Mouse (Mus musculus) midbrain, embryonic 15.5 days (tissue): ENCODE measurements around the gene AI854703. TPM values are rescaled to one million over a fixed set of nuclear protein-coding genes. Genes with fewer than 3 reads are reported as not detected.
A peak's percentile ranks its signal among the peaks of the same experiment; 100 is the strongest.

Experiments used
- ATAC-seq: fragments of 200-750 bp; cut with Nextera tagmentation; replicated peaks from 2 replicates; pipeline ENCODE4 v1.8.0; 2017; ENCODE audit warnings: moderate TSS enrichment
- H3K27ac ChIP-seq: fragments of 300-500 bp; sonication (generic); 2 replicates; pipeline ENCODE4 v1.5.1; 2015; ENCODE audit warnings: mild to moderate bottlenecking, inconsistent platforms
- H3K27me3 ChIP-seq: fragments of 300-500 bp; sonication (generic); replicated peaks from 2 replicates; pipeline ENCODE4 v1.6.1; 2015; ENCODE audit warnings: inconsistent platforms
- H3K36me3 ChIP-seq: fragments of 300-500 bp; sonication (generic); replicated peaks from 2 replicates; pipeline ENCODE4 v1.6.1; 2015; ENCODE audit warnings: inconsistent platforms
- H3K4me1 ChIP-seq: fragments of 300-500 bp; sonication (generic); 2 replicates; pipeline ENCODE4 v1.6.1; 2015; ENCODE audit warnings: inconsistent platforms
- H3K4me2 ChIP-seq: fragments of 300-500 bp; sonication (generic); 2 replicates; pipeline ENCODE4 v1.6.1; 2015; ENCODE audit warnings: inconsistent platforms, mild to moderate bottlenecking, moderate library complexity
- H3K4me3 ChIP-seq: fragments of 300-500 bp; sonication (generic); 2 replicates; pipeline ENCODE4 v1.5.1; 2015; ENCODE audit warnings: mild to moderate bottlenecking, inconsistent platforms
- H3K9ac ChIP-seq: fragments of 300-500 bp; sonication (generic); 2 replicates; pipeline ENCODE4 v1.6.1; 2015; ENCODE audit warnings: mild to moderate bottlenecking, inconsistent platforms
- H3K9me3 ChIP-seq: fragments of 300-500 bp; sonication (generic); 2 replicates; pipeline ENCODE4 v1.6.1; 2016; ENCODE audit warnings: inconsistent platforms
- WGBS: fragments of 180-500 bp; shearing (Covaris S2); methylation state at CpG from one replicate; pipeline ENCODE4 v1.1.7; 2015; ENCODE audit warnings: mixed read lengths; 5-methylcytosine and 5-hydroxymethylcytosine counted together
- polyA plus RNA-seq: library from polyadenylated mRNA; unstranded; fragments of >200 nt; fragmentation: Nextera tagmentation; extraction: Ambion mirVana; gene quantifications from 2 replicates; pipeline ENCODE4 v1.2.1, GENCODE M21; 2015

AI854703 gene
- 20.9 and 23.8 TPM in 2 replicates for polyA plus RNA-seq

- ATAC-seq, result no peak
- Histone ChIP-seq H3K27me3 (peaks cover 17% of the 10 kb centered on the region), H3K36me3 (no peaks in the 10 kb centered on the region), H3K9ac (peak within 1 kb of the TSS; percentile 44), H3K4me3 (peak within 1 kb of the TSS; percentile 54), H3K4me2 (peak within 1 kb of the TSS; percentile 92), H3K27ac (no peak within 1 kb of the TSS), H3K9me3 (no peaks in the 10 kb centered on the region), H3K4me1 (peaks cover 26% of the 10 kb centered on the region)
- 26% methylated on average over 8 of the region's 8 CpGs for WGBS
These were observed at the start of gene AI854703 for GRCm38 (mm10) chr6:48626464-48626863. TSS of gene AI854703 (plus strand) at chr6:48626764.

DNA sequence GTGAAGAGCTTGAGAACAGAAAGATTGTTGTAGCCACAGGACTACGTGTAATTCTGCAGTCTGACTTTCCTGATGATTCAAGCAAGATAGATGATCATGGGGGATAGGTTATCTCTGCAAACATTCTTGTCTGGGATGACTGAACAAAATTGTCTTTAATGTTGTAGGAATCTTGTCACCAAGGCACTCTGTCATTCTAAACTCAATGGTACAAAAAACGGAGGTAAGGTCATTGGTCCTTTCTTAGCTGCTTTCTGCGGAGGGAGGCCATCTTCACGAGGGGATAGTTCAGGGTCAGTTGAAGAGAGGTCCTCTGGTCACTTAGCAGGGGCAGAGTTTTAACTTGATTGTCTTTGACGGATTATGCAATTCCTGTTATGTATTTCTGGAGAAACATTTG, 47.8 kb upstream of the AI854703 start:
- no peaks in the 10 kb centered on the region for H3K9me3 ChIP-seq
- no peaks in the 10 kb centered on the region for H3K4me1 ChIP-seq
- no peak overlapping the region for H3K4me2 ChIP-seq
- H3K27ac ChIP-seq, result no peak overlapping the region
- H3K27me3 ChIP-seq, result no peaks in the 10 kb centered on the region
- H3K9ac ChIP-seq, result no peak overlapping the region
- no peak overlapping the region for H3K4me3 ChIP-seq
- WGBS, result 68% methylated on average over 5 of the region's 5 CpGs
- no peak for ATAC-seq
- no peaks in the 10 kb centered on the region for H3K36me3 ChIP-seq

DNA sequence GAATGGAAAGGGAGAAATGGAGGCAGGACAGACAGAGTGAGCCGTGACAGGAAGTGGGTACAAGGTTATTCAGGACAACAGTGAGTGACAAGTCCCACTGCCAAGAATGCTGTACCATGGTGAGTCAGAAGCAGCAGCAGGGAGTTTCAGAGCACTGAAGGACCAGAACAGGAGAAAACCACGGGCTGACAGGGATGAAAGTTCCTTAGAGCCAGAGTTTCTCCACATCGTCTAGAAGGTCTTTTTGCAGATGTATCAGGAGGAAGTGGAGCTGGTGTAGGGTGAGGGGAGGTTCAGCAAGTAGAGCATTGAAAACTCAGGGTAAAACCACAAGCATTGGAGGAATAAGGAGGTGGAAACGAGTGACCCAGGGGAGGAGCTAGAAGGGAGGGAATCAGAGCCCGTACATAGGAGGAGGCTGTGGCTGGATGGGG, 47.3 kb upstream of the AI854703 start:
- no peaks in the 10 kb centered on the region for H3K9me3 ChIP-seq
- no peaks in the 10 kb centered on the region for H3K27me3 ChIP-seq
- ATAC-seq, result no peak
- no peak overlapping the region for H3K9ac ChIP-seq
- H3K4me2 ChIP-seq, result no peak overlapping the region
- H3K36me3 ChIP-seq, result no peaks in the 10 kb centered on the region
- H3K4me1 ChIP-seq, result no peaks in the 10 kb centered on the region
- H3K4me3 ChIP-seq, result no peak overlapping the region
- 48% methylated on average over 5 of the region's 5 CpGs for WGBS
- H3K27ac ChIP-seq, result no peak overlapping the region

- Histone ChIP-seq H3K4me2 (no peak overlapping the region), H3K4me1 (no peaks in the 10 kb centered on the region), H3K9ac (no peak overlapping the region), H3K36me3 (no peaks in the 10 kb centered on the region), H3K9me3 (no peaks in the 10 kb centered on the region), H3K27ac (no peak overlapping the region), H3K4me3 (no peak overlapping the region), H3K27me3 (no peaks in the 10 kb centered on the region)
- 28% methylated on average over 3 of the region's 3 CpGs for WGBS
- ATAC-seq, result no peak
These were observed 45.3 kb upstream of the AI854703 start for GRCm38 (mm10) chr6:48581257-48581656.

- 0 out of 2 replicates have a peak, but pooled peaks have one; percentile 30 for ATAC-seq
These were observed 44.5 kb upstream of the AI854703 start for GRCm38 (mm10) chr6:48582037-48582436.

DNA sequence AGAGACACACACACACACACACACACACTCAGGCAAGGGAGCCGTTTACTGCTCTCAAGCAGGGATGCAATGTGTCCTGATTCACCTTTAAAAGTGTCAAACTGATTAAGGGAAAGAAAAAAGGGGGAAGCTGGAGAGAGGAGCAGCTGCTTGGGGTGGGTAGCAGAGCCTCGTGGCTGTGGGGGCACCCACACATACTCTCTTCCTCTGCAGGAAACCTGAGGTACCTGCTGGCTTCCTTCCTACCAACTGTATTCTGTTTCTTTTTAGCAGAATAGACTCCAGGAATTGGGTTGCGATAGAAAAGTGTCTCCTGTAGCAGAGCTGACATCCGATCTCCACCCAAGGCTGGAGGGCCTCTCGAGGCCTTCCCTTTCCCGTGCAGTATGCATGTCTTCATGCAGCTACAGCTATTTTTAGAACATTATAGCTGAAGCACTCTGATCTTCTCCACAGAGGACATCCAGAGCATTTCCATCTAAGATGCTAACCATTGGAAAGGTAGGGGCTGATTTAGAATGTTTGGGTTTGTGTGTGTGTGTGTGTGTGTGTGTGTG, 37.3 kb upstream of the AI854703 start, which contains the start of gene Gm45021:
Gene Gm45021 (plus strand): TSS at position 417 of the 557 bp plus-strand sequence.
- no peak within 1 kb of the TSS for H3K4me3 ChIP-seq
- H3K9me3 ChIP-seq, result no peaks in the 10 kb centered on the region
- H3K9ac ChIP-seq, result no peak within 1 kb of the TSS
- no peak within 1 kb of the TSS for H3K27ac ChIP-seq
- 79% methylated on average over 6 of the region's 6 CpGs for WGBS
- H3K27me3 ChIP-seq, result no peaks in the 10 kb centered on the region
- ATAC-seq, result no peak
- peaks cover 6% of the 10 kb centered on the region for H3K4me1 ChIP-seq
- no peak within 1 kb of the TSS for H3K4me2 ChIP-seq
- H3K36me3 ChIP-seq, result no peaks in the 10 kb centered on the region

More at GRCm38 (mm10) chr6:48582037-48582436, 44.5 kb upstream of the AI854703 start:
- Histone ChIP-seq H3K9me3 (no peaks in the 10 kb centered on the region), H3K36me3 (no peaks in the 10 kb centered on the region), H3K27me3 (no peaks in the 10 kb centered on the region), H3K9ac (no peak overlapping the region), H3K27ac (no peak overlapping the region), H3K4me1 (no peaks in the 10 kb centered on the region), H3K4me3 (no peak overlapping the region), H3K4me2 (no peak overlapping the region)
- WGBS, result 79% methylated on average over 3 of the region's 3 CpGs

DNA sequence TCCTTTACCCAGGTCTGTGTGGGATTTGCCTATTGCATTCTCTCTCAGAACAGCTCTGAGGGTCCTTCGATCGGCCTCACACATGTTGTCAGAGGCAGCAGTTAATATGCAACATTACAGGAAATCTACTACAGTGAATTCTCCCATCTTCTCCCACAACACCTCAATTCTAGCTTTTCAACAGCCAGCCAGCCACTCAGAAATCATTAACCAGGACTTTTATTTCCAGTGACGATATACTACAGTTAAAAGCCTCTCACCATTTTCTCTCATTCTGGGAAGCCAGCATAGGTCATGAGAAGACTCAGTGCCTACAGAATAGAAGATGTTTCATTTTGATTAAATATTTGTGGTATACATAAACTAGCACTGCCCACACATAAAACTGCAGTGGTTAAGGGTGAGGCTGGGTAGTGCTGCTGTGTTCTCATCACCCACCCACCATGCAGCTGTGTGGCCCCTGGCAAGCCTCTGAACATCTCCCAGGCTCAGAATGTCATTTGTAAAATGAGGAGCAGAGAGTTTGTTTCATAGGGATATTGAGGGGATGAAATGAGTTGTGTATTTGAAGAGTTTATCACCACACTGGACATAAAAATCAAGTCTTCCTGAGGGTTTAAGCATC, 35.2 kb upstream of the AI854703 start:
- Histone ChIP-seq H3K4me2 (no peak overlapping the region), H3K27me3 (no peaks in the 10 kb centered on the region), H3K4me3 (no peak overlapping the region), H3K4me1 (peaks cover 18% of the 10 kb centered on the region), H3K27ac (no peak overlapping the region), H3K9ac (no peak overlapping the region), H3K9me3 (peaks cover 4% of the 10 kb centered on the region), H3K36me3 (peaks cover 6% of the 10 kb centered on the region)
- WGBS, result 84% methylated on average over 3 of the region's 3 CpGs
- ATAC-seq, result no peak

GRCm38 (mm10) chr6:48591871-48592270, 34.7 kb upstream of the AI854703 start:
- H3K9me3 ChIP-seq, result peaks cover 9% of the 10 kb centered on the region
- H3K4me2 ChIP-seq, result no peak overlapping the region
- no peak overlapping the region for H3K27ac ChIP-seq
- H3K4me3 ChIP-seq, result no peak overlapping the region
- H3K9ac ChIP-seq, result no peak overlapping the region
- peaks cover 18% of the 10 kb centered on the region for H3K4me1 ChIP-seq
- H3K27me3 ChIP-seq, result no peaks in the 10 kb centered on the region
- H3K36me3 ChIP-seq, result peaks cover 12% of the 10 kb centered on the region
- no peak for ATAC-seq
- WGBS, result 89% methylated on average over 6 of the region's 6 CpGs

GRCm38 (mm10) chr6:48593158-48594042, 33.2 kb upstream of the AI854703 start, which contains the start of the genes Repin1 and Gm44965:
TSS of gene Repin1 (plus strand) at chr6:48593883.
TSS of gene Gm44965 (plus strand) at chr6:48593941.
- H3K27me3 ChIP-seq, result no peaks in the 10 kb centered on the region
- 4% methylated on average over 45 of the region's 45 CpGs for WGBS
- peak within 1 kb of the TSS; percentile 95 for H3K27ac ChIP-seq
- peak within 1 kb of the TSS; percentile 86 for H3K9ac ChIP-seq
- peaks cover 27% of the 10 kb centered on the region for H3K36me3 ChIP-seq
- H3K4me3 ChIP-seq, result peak within 1 kb of the TSS; percentile 81
- peak; percentile 95 for ATAC-seq
- peak within 1 kb of the TSS; percentile 61 for H3K4me2 ChIP-seq
- H3K4me1 ChIP-seq, result peaks cover 18% of the 10 kb centered on the region
- H3K9me3 ChIP-seq, result peaks cover 13% of the 10 kb centered on the region

DNA sequence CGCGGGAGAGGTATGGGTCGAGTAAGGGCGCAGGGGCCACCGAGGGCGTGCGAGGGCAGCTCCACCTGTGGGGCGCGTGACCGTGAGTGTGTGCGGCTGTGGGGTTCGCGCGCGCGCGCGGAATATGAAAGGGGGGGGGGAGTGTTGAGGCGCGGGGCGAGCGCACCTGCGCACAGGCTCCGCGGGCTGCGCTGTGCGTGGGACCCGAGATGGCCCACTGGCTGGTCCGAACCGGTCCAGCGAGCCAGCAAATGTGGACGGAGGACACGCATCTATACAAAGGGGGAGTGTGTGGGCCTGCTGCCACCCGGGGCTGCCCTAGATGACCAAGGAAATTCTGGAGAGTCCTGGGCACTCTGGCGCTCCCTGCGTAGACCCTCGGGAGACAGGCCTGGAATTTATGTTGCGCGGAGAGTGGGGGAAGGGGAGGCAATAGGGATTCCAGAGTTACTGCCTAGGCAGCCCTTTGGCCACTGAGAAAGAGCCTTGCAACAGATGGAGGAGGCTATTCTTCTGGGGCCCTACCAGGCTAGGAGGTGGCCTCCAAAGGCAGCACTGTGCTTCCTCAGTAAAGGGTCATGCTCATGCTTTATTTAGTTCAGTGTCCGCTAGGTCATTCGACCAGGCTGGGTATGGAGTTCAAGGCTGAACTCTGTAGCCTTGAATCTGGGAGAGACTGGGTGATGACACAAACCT, 32.4 kb upstream of the AI854703 start:
- H3K27me3 ChIP-seq, result no peaks in the 10 kb centered on the region
- peak overlapping the region; percentile 61 for H3K4me2 ChIP-seq
- peak overlapping the region; percentile 81 for H3K4me3 ChIP-seq
- H3K9ac ChIP-seq, result peak overlapping the region; percentile 86
- under 1% methylated on average over 41 of the region's 41 CpGs for WGBS
- H3K4me1 ChIP-seq, result peaks cover 18% of the 10 kb centered on the region
- ATAC-seq, result peak; percentile 88
- H3K36me3 ChIP-seq, result peaks cover 33% of the 10 kb centered on the region
- peak overlapping the region; percentile 95 for H3K27ac ChIP-seq
- H3K9me3 ChIP-seq, result peaks cover 13% of the 10 kb centered on the region

DNA sequence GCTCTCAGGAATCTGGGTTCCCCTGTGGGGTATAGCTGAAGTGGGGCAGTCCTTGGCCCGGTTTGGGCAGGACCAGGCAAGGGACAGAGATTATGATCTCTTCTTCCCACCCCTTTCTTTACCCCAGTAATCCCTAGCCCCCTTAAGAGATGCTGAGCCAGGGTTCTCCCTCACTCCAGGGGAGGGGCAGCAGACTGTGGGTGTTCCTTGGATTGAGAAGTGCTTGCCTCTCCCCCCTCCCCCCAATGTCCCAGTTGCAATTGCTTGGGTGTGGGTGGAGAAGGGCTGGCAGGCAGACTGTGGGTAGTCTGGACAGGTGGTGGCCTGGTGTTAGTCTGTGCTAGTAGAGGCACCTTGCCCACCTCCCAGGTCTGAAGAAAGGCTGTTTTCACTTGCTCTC, 31.3 kb upstream of the AI854703 start:
- no peak for ATAC-seq
- no peak overlapping the region for H3K27ac ChIP-seq
- H3K4me1 ChIP-seq, result peaks cover 18% of the 10 kb centered on the region
- H3K4me2 ChIP-seq, result peak overlapping the region; percentile 61
- 24% methylated on average over 1 of the region's 1 CpGs for WGBS
- H3K9me3 ChIP-seq, result peaks cover 13% of the 10 kb centered on the region
- H3K27me3 ChIP-seq, result no peaks in the 10 kb centered on the region
- peak overlapping the region; percentile 81 for H3K4me3 ChIP-seq
- peaks cover 42% of the 10 kb centered on the region for H3K36me3 ChIP-seq
- H3K9ac ChIP-seq, result no peak overlapping the region
